13 mouse cellular contexts compared by ENCODE assay signal in the genomic region with DNA sequence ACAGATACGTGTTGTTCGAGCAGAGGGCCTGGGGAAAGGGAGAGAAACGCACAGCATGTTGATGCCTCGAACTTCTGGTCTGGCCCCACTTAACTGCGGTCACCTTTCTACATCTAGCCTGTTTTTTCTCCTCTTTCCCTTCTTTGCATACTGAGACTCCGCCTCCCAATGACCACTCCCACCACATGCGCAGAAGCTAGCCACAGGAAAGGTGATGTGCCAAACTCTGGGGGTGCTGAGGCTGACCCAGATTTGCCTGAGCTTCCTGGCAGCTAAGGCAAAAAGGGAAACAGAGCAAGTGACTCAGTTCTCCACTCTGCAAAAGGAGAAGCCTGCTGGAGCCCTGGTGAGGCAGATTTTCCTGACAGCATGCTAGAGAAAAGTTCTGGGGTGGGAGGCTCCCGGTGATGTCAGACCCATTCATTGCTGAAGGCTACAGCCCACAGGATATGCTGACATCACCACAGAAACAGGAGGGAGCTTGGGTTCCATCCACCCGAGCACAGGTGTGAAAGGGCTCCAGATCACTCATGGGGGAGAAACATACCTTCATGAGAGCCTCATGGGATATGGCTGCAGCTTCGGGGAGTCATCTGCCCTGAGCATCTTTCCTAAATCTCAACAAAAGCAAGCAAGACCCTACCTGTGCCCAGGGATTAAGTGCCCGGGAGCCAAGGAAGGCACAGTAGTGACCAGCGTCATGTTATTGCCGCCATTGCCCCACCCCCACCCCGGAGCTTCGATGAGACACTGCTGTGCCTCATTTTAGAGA. TPM values are rescaled to one million over a fixed set of nuclear protein-coding genes. Genes with fewer than 3 reads are reported as not detected.
A peak's percentile ranks its signal among the peaks of the same experiment; 100 is the strongest.
DNase-seq lines count a peak whose midpoint lies in the region; ATAC-seq lines count a peak whose summit lies in the region.
"Had no signal": no experiment of that assay in that cellular context is flagged by ENCODE, and none has a peak within 500 bp of the region (broad histone marks: within the 10 kb centered on the region; RNA-seq: fewer than 3 reads in every experiment).

No protein-coding gene starts in this region.

- 43% methylated on average over 15 of the region's 15 CpGs for WGBS in liver, embryonic 12.5 days (ENCODE audit: insufficient replicate concordance)

- H3K4me2 ChIP-seq in liver, embryonic 12.5 days, result no peak overlapping the region
- H3K4me2 ChIP-seq: limb, embryonic 12.5 days; midbrain, embryonic 13.5 days had no signal

- no peak for ATAC-seq in liver, embryonic 12.5 days
- ATAC-seq in CD4-positive, CD25-positive, alpha-beta regulatory T cell, adult 4 months, result peak; percentile 56
- ATAC-seq in hematopoietic stem cell, adult 5-6 weeks (replicated peaks in 1 of 2; ENCODE audit: insufficient read depth in 1 of 2, low FRiP score in 2 of 2, low TSS enrichment in 1 of 2, low read depth in 1 of 2, poor library complexity in 2 of 2, severe bottlenecking in 2 of 2), result peak; percentile 18 to 55; a peak in 3 of 4 replicates
- ATAC-seq in neutrophil, adult 5-6 weeks (ENCODE audit: extremely low read depth, insufficient number of reproducible peaks, low FRiP score, poor library complexity, severe bottlenecking), result peak; percentile 68
- ATAC-seq in frontal cortex, adult (ENCODE audit: low TSS enrichment), result no peak
- ATAC-seq: midbrain, embryonic 13.5 days had no signal

- H3K4me1 ChIP-seq in liver, embryonic 12.5 days, result peaks cover 19% of the 10 kb centered on the region
- H3K4me1 ChIP-seq: limb, embryonic 12.5 days; midbrain, embryonic 13.5 days had no signal

- H3K4me3 ChIP-seq in liver, embryonic 12.5 days, result no peak overlapping the region
- H3K4me3 ChIP-seq: limb, embryonic 12.5 days; midbrain, embryonic 13.5 days had no signal

- peak; percentile 37 for DNase-seq in liver
- no peak for DNase-seq in heart, adult 11 months
- DNase-seq in gastrocnemius, adult 18-20 months (ENCODE audit: low spot score), result no peak
- DNase-seq: kidney, adult 18-20 months; layer of hippocampus, adult 9-11 months had no signal

- no peak overlapping the region for H3K27ac ChIP-seq in liver, embryonic 12.5 days
- H3K27ac ChIP-seq: limb, embryonic 12.5 days; midbrain, embryonic 13.5 days had no signal

- no peaks in the 10 kb centered on the region for H3K36me3 ChIP-seq in liver, embryonic 12.5 days
- H3K36me3 ChIP-seq: limb, embryonic 12.5 days; midbrain, embryonic 13.5 days had no signal

- no peaks in the 10 kb centered on the region for H3K9me3 ChIP-seq in liver, embryonic 12.5 days (replicated peaks)
- H3K9me3 ChIP-seq: limb, embryonic 12.5 days; midbrain, embryonic 13.5 days had no signal

- H3K9ac ChIP-seq in liver, embryonic 12.5 days, result no peak overlapping the region
- H3K9ac ChIP-seq: limb, embryonic 12.5 days; midbrain, embryonic 13.5 days had no signal

- H3K27me3 ChIP-seq in liver, embryonic 12.5 days (replicated peaks), result no peaks in the 10 kb centered on the region
- H3K27me3 ChIP-seq: limb, embryonic 12.5 days; midbrain, embryonic 13.5 days had no signal

RNA-seq across cellular contexts. Expression of gene Cyth4, which starts 5.0 kb away (rescaled TPM):
- polyA plus RNA-seq in liver, embryonic 12.5 days (2016; fragmentation: Nextera tagmentation; extraction: Ambion mirVana), result 15.2 and 15.3 TPM in 2 replicates
- 100 to 1,000 TPM; 299 to 603 TPM for polyA plus RNA-seq in CD4-positive, CD25-positive, alpha-beta regulatory T cell, adult 4 months (2017; shearing (Covaris generic))
- 50.4 and 75.4 TPM in 2 replicates for total RNA-seq in hematopoietic stem cell, adult 5-6 weeks (2017)
- total RNA-seq in neutrophil, adult 5-6 weeks (2017), result 382 and 417 TPM in 2 replicates
- total RNA-seq in gastrocnemius, adult 18-20 months (2021), result 1 to 10 TPM in 1 of 2 experiments, under 1 TPM in 1; 0.82 to 2.3 TPM

RNA-seq across cellular contexts. Expression of gene Rac2, which starts 19.3 kb away (rescaled TPM):
- 87.7 and 90.9 TPM in 2 replicates for polyA plus RNA-seq in liver, embryonic 12.5 days (2016; fragmentation: Nextera tagmentation; extraction: Ambion mirVana)
- polyA plus RNA-seq in CD4-positive, CD25-positive, alpha-beta regulatory T cell, adult 4 months (2017; shearing (Covaris generic)), result 1,000 to 10,000 TPM; 2,983 to 4,093 TPM
- total RNA-seq in hematopoietic stem cell, adult 5-6 weeks (2017), result 145 and 153 TPM in 2 replicates
- total RNA-seq in neutrophil, adult 5-6 weeks (2017), result 420 and 447 TPM in 2 replicates
- 1 to 10 TPM in 1 of 2 experiments, under 1 TPM in 1; 0.96 to 1.8 TPM for total RNA-seq in gastrocnemius, adult 18-20 months (2021)

RNA-seq across cellular contexts. Expression of gene Sstr3, which starts 47.4 kb away (rescaled TPM):
- 0.02 TPM in 1 of 2 replicates, not detected in the other for polyA plus RNA-seq in liver, embryonic 12.5 days (2016; fragmentation: Nextera tagmentation; extraction: Ambion mirVana)
- not detected for polyA plus RNA-seq in CD4-positive, CD25-positive, alpha-beta regulatory T cell, adult 4 months (2017; shearing (Covaris generic))
- not detected in 2 replicates for total RNA-seq in hematopoietic stem cell, adult 5-6 weeks (2017)
- total RNA-seq in neutrophil, adult 5-6 weeks (2017), result not detected in 2 replicates
- not detected for total RNA-seq in gastrocnemius, adult 18-20 months (2021)
- total RNA-seq: gastrocnemius, adult 8-10 months had no signal

Comparison
In these comparisons a context has a peak if more than half of its experiments do, and no peak if none do; other contexts are left out.
1. ATAC-seq: peak in CD4-positive, CD25-positive, alpha-beta regulatory T cell, adult 4 months (single experiment), hematopoietic stem cell, adult 5-6 weeks (2 of 2) and neutrophil, adult 5-6 weeks (single experiment); none in liver, embryonic 12.5 days (single experiment) and frontal cortex, adult (single experiment).
2. RNA of gene Cyth4, which starts 5.0 kb away (total RNA-seq): 382 to 417 TPM in neutrophil, adult 5-6 weeks and 50.4 to 75.4 TPM in hematopoietic stem cell, adult 5-6 weeks; 0.82 to 2.3 TPM in gastrocnemius, adult 18-20 months; every median in the first group is over 10 times any median in the second.
3. RNA of gene Rac2, which starts 19.3 kb away (total RNA-seq): 420 to 447 TPM in neutrophil, adult 5-6 weeks and 145 to 153 TPM in hematopoietic stem cell, adult 5-6 weeks; 0.96 to 1.8 TPM in gastrocnemius, adult 18-20 months; every median in the first group is over 10 times any median in the second.